Mouse (Mus musculus): Measurements from ENCODE around the gene Ccdc148.
A peak's percentile ranks its signal among the peaks of the same experiment; 100 is the strongest.

Ccdc148 gene

DNA sequence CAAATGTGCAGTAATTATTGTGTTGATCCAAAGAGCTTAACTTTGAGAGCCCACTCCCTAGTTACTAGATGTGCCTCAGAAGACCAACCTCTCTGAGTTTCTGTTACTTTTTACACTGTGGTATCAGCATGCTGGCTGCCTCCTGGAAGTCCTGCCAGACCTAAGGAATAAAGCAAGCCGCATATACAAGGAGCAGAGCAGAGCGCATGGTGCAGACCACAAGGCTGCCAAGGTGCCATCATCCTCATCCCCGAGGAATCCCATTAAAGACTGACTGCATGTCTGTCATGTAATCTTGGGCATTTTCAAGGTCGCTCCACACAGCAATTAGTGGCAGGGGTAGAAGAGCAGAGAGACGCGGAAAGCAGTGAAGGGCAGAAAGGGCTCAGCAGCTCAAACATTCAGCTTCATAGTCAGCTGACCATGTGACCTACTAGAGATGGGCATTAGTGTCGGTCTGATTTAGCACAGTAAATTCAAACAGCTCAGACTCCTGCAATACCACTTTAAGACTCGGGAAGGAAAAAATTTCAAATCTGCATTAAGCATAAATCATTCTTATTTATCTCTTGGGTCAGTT lies 110.1 kb downstream of the Ccdc148 start:
- ATAC-seq (ENCODE audit: low TSS enrichment) = no peak

DNA sequence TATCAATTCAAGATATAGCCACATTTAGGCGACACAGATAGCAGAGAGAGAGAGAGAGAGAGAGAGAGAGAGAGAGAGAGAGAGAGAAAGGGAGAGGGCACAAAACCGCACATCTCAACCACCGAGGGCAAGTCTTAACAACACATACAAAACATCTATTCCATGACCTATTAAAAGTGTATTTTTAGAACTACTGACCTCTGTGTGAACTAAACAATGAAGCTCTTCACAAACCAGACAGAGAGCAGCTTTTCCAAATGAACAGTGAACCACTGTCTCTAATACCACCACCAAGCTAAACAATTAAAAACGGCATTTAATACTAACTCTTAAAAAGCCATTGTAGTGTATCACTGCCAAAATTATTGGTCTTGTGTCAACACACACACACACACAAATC lies 110.8 kb downstream of the Ccdc148 start:
- ATAC-seq (ENCODE audit: low TSS enrichment) = 0 out of 2 replicates have a peak, but pooled peaks have one; percentile 39

DNA sequence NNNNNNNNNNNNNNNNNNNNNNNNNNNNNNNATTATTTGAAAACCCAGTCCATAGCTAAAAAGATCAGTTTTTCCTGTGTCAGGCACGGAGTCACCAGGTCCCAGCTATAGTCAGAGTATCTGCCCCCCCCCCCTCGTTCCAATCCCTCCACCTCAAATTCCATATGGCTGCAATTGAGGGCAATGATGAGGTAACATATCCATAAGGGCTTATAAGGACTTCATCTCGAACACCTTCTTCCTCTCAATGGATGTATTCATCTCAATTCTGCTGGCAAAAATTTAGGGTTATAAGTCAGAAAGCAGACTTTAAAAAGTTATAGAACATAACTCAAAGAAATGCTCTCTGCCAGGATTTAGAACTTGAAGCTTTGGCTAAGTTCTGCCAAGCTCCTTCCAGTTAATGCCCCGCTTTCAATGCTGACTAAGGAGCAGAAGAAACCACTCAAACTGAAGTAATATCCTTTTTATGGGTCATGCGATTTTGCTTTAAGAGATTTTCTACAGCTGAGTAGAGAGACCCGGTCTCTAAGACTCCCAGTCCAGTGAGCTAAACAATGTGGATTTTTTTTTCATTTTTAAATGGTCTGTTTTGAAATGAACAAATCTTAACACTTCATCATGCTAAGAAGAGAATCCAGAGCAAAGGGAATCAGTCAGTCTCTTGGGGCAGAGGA lies 111.6 kb downstream of the Ccdc148 start:
- ATAC-seq (ENCODE audit: low TSS enrichment) = no peak

DNA sequence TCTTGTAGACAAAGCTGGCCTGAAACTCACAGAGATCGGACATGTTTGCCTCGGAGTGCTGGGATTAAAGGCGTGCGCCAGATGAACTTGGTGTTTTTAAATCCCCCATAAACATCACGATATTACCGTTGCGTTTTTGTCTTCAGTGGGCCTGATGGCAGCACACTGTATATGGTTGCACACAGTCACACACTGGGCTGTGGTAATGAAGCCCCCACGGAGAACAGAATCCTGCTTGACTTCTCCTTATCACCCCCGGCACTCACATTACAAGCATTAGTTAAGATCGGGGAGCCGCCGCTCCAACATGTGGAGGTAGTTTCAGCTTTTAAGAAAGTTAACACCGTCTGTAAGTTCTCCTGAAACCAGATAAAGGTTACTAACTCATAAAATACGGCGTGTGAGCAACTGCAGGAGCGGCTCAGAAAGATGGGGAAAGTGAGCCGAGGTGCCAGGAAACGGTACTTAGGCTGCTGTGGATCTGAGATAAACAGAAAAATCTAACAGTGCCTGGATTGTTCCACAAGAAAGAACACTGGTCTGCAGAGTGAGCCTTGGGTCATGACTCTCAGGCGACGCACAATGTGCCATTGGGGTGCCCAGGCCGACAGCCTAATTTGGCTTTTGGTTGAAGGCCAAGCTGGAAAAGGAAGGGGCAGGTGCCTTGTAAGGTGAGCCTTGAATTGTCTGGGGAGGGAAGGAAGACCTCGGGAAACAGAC lies 117.0 kb downstream of the Ccdc148 start:
- ATAC-seq (ENCODE audit: low TSS enrichment) = 0 out of 2 replicates have a peak, but pooled peaks have one; percentile 38

DNA sequence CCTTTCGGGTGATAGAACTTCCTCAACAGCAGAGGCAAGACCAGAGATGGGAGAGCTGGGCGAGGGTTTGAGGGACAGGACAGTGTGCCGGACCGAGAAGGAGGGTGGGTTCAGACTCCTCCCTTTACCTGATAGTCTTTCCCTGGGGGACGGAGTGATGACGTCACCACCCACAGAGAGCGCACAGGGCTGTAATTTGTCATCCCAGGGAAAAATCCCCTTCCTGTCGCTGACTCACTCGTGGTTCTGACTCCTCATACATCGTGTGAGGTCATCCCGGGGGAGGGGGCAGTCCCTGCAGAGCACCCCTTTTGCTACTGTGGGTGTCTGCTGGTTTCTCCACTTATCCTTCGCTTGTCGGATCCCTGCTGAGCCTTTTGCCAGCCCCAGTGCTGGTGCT lies 117.9 kb downstream of the Ccdc148 start:
- ATAC-seq (ENCODE audit: low TSS enrichment) = peak; percentile 50

- no peak for ATAC-seq (ENCODE audit: low TSS enrichment)
These were observed 124.0 kb downstream of the Ccdc148 start for GRCm38 (mm10) chr2:59036433-59036832.

- no peak for ATAC-seq (ENCODE audit: low TSS enrichment)
These were observed 125.3 kb downstream of the Ccdc148 start for GRCm38 (mm10) chr2:59035206-59035605.

- no peak for ATAC-seq (ENCODE audit: low TSS enrichment)
These were observed 126.2 kb downstream of the Ccdc148 start for GRCm38 (mm10) chr2:59034281-59034680.

DNA sequence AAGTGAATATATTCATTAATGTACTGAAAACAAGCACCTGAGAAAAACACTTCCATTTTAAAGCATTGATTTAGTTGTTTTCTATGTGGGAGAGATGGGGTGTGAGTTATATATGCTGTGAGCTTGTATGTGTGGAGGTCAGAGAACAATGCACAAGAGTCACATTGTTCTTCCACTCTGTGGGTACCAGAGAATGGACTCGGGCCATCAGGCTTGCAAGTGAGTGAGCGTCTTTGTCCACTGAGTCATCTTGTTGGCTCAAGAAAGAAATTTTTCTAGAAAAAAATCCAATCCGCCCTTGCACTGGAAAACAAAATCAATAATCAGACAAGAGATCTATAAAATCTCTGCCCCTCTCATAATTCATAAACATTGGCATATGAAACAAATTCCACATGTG lies 135.9 kb downstream of the Ccdc148 start:
- ATAC-seq (ENCODE audit: low TSS enrichment) = no peak

DNA sequence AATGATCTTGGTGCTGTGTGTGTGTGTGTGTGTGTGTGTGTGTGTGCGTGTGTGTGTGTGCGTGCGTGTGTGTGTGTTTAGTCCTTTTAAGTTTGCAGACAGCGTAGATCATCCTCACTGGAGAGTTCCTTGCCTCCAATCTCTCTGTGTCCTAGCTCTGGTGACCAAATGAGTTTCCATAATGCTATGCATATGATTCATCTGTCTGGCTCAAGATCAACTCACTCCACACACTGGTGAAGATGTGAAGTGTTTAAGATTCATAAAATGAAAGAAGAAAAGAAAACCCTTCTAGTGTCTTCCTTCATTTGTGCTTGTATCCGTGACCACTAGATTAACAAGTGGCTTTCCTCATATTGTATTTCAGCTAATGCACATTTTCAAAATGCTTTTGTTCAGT lies 153.1 kb downstream of the Ccdc148 start:
- ATAC-seq (ENCODE audit: low TSS enrichment) = peak; percentile 100

GRCm38 (mm10) chr2:59006567-59007340 lies 153.7 kb downstream of the Ccdc148 start:
- ATAC-seq (ENCODE audit: low TSS enrichment) = no peak

DNA sequence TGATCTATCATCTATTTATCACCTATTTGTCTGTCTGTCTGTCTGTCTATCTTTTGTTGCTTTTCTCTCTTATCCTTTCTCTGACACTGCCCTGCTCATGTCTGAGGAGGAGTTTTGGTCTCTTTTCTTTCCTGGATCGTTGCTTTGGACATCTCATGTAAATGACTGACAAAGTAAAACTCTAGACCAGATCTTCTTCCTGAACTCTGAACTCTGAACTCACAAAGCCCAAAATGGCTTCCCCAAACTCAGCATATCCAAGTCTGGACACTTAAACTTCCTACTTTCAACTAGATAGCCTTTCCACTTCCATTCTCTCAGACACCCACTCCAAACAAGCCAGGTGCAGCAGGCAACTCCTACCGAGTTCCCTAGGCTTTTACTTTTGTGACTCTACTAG lies 163.3 kb downstream of the Ccdc148 start:
- ATAC-seq (ENCODE audit: low TSS enrichment) = no peak

- no peak for ATAC-seq (ENCODE audit: low TSS enrichment)
These were observed 167.9 kb downstream of the Ccdc148 start for GRCm38 (mm10) chr2:58992431-58993191.

DNA sequence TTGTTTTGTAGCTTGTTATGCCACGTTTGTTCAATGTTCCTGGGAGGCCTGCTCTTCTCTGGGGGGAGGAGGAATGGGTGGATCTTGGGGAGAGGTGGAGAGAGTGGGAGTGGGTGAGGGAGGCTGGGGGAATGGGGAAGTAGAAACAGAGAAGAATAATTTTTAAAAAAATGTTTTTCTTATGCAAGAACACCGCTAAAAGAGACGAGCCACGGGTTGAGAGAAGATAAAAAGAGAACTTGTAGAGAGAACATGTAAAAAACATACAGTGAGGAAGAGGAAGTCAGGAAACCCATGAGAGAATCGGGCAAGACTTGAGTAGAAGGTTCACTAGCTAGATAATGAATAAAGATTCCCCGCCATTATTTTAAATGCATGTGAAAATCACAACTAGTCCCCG lies 182.4 kb downstream of the Ccdc148 start:
- no peak for ATAC-seq (ENCODE audit: low TSS enrichment)

- ATAC-seq (ENCODE audit: low TSS enrichment) = 0 out of 2 replicates have a peak, but pooled peaks have one; percentile 16
These were observed 188.8 kb downstream of the Ccdc148 start for GRCm38 (mm10) chr2:58971507-58972275.

DNA sequence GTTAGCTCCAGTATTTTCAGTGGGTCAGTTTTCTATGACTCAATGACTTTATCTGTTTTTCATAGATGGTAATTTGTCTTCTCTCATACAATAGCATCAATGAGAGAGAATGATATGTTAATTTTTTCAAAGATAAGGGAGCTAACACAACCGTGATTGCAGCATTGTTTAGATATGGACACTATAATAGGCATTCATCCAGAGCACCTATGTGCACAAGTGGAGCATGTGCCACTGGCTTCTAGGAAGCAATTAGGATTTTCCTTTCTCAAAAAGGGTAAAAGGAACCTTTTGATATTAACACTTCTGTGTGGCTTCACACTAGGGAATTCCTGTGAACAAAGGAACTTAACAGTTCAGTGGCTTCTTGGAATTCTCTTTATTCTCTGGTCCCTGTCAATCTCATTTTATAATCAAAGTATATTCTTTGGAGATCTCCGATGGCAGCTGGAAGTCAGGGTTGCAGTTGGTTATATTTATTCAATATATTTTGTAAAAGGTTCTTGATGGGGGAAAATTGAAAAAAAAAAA lies 203.6 kb downstream of the Ccdc148 start:
- no peak for ATAC-seq (ENCODE audit: low TSS enrichment)

GRCm38 (mm10) chr2:58956351-58956750 lies 204.1 kb downstream of the Ccdc148 start:
- ATAC-seq (ENCODE audit: low TSS enrichment) = no peak

- ATAC-seq (ENCODE audit: low TSS enrichment) = no peak
These were observed 208.4 kb downstream of the Ccdc148 start for GRCm38 (mm10) chr2:58952101-58952500.

- ATAC-seq (ENCODE audit: low TSS enrichment) = no peak
These were observed 211.7 kb downstream of the Ccdc148 start for GRCm38 (mm10) chr2:58948796-58949195.

GRCm38 (mm10) chr2:58941361-58941760 lies 219.1 kb downstream of the Ccdc148 start:
- peak; percentile 98 for ATAC-seq (ENCODE audit: low TSS enrichment)

Data from frontal cortex, adult (tissue).